Mouse (Mus musculus) stomach, embryonic 15.5 days (tissue): ENCODE data around the gene 6430531B16Rik. TPM values are rescaled to one million over a fixed set of nuclear protein-coding genes. Genes with fewer than 3 reads are reported as not detected.

ENCODE experiments used
- ATAC-seq: fragments of 200-750 bp; cut with Nextera tagmentation; 2 replicates; pipeline ENCODE4 v1.8.0; 2017; ENCODE audit warnings: low read depth, moderate number of reproducible peaks, moderate TSS enrichment; ENCODE audit not compliant: insufficient read depth, low FRiP score
- H3K27ac ChIP-seq: fragments of 300-500 bp; sonication (generic); 2 replicates; pipeline ENCODE4 v1.5.1; 2015; ENCODE audit warnings: mild to moderate bottlenecking, inconsistent platforms
- H3K27me3 ChIP-seq: fragments of 300-500 bp; sonication (generic); replicated peaks from 2 replicates; pipeline ENCODE4 v1.6.1; 2015; ENCODE audit warnings: inconsistent platforms
- H3K36me3 ChIP-seq: fragments of 300-500 bp; sonication (generic); 2 replicates; pipeline ENCODE4 v1.6.1; 2015; ENCODE audit warnings: inconsistent platforms
- H3K4me1 ChIP-seq: fragments of 300-500 bp; sonication (generic); 2 replicates; pipeline ENCODE4 v1.6.1; 2015; ENCODE audit warnings: inconsistent platforms
- H3K4me2 ChIP-seq: fragments of 300-500 bp; sonication (generic); 2 replicates; pipeline ENCODE4 v1.6.1; 2015; ENCODE audit warnings: mild to moderate bottlenecking, inconsistent platforms
- H3K4me3 ChIP-seq: fragments of 300-500 bp; sonication (generic); replicated peaks from 2 replicates; pipeline ENCODE4 v1.5.1; 2015; ENCODE audit warnings: inconsistent platforms
- H3K9ac ChIP-seq: fragments of 300-500 bp; sonication (generic); 2 replicates; pipeline ENCODE4 v1.6.1; 2015; ENCODE audit warnings: inconsistent platforms
- H3K9me3 ChIP-seq: fragments of 300-500 bp; sonication (generic); 2 replicates; pipeline ENCODE4 v1.6.1; 2016; ENCODE audit warnings: inconsistent platforms
- WGBS: fragments of 180-500 bp; shearing (Covaris S2); methylation state at CpG from one replicate; pipeline ENCODE4 v1.1.7; 2015; 5-methylcytosine and 5-hydroxymethylcytosine counted together
- polyA plus RNA-seq: library from polyadenylated mRNA; unstranded; fragments of >200 nt; fragmentation: Nextera tagmentation; extraction: Ambion mirVana; gene quantifications from 2 replicates; pipeline ENCODE4 v1.2.1, GENCODE M21; 2015

The 6430531B16Rik gene
- 0.21 and 0.45 TPM in 2 replicates for polyA plus RNA-seq

DNA sequence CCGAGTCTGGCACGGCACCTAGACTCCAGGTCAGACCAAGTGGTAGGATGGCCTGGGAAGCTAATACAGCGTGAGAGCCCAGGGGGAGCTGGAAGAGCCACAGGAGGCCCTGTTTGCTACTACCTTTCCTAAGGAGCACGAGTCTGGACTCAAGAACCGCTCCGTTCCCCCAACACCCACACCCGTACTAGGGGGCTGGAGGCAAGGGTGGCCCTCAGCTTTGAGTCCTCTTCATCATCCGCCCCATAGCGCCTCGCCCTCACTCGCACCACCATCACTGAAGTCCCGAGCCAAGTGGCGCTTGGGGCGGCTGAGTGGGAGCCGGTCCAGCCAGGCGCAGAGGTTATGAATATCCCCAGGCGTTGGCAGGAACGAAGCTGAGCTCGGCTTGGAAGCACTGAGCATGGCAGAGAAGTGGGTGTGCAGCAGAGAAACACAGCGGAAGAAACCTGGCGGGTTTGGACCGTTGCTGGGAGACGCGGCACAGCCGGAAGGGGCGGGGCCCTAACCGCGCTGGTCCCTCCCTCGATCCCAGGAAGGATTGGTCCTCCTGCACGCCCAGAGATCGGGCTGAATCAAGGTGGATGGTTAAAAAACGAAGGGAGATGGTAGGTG, at the start of gene 6430531B16Rik:
TSS of gene 6430531B16Rik (minus strand) at position 478 of the 615 bp plus-strand sequence.
- no peaks in the 10 kb centered on the region for H3K36me3 ChIP-seq
- H3K4me2 ChIP-seq: peak within 1 kb of the TSS; percentile 92
- H3K27me3 ChIP-seq: no peaks in the 10 kb centered on the region
- H3K4me3 ChIP-seq: peak within 1 kb of the TSS; percentile 59
- ATAC-seq: peak; percentile 88
- 5% methylated on average over 32 of the region's 32 CpGs for WGBS
- H3K4me1 ChIP-seq: peaks cover 12% of the 10 kb centered on the region
- no peaks in the 10 kb centered on the region for H3K9me3 ChIP-seq
- no peak within 1 kb of the TSS; the same call in 1 of the 2 replicates for H3K9ac ChIP-seq
- H3K27ac ChIP-seq: no peak within 1 kb of the TSS

DNA sequence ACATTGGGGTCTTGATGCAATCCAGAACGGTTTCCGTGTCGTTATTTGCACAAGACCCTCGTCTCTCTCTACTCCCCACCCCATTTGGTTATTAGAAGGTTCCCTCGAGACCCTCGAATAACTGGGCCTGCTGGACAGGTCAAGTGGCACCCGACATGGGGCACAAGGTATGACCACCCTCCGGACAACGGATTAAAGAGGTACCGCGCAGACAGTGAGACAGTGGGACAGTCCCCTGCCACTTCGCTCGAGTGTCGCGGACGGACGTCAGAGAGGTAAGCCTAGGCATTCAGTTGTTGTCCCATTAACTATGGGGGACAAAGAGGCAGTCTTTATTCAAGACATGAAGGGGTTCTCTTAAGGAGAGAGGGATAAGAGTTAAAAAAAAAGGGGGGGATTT, 32.8 kb upstream of the 6430531B16Rik start:
- Histone ChIP-seq H3K27ac (no peak overlapping the region), H3K4me1 (no peaks in the 10 kb centered on the region), H3K36me3 (0 out of 2 replicates have a peak, but pooled peaks cover 7% of the 10 kb centered on the region), H3K4me2 (no peak overlapping the region), H3K9me3 (no peaks in the 10 kb centered on the region), H3K9ac (no peak overlapping the region), H3K27me3 (no peaks in the 10 kb centered on the region), H3K4me3 (no peak overlapping the region)
- 94% methylated on average over 17 of the region's 17 CpGs for WGBS
- no peak for ATAC-seq

DNA sequence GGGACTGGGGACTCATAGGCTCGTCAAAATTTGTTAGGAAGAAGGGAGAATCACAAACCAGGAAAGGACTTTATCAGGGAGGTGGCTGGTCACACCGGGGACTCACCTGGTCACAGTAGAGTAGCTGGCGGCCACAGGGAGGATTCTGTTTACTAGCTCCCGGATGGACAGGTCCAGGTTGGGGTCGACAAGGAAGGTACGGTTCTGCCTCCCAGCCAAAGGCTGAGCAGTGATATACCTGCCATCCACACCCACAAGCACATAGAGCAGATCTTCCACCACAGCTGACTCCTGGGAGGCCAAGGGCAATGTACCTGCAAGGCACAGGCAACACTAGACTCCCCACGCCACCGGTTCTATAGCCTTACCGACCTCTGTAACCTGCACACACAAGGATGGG, 29.2 kb upstream of the 6430531B16Rik start:
- WGBS: 90% methylated on average over 9 of the region's 9 CpGs
- Histone ChIP-seq H3K4me2 (no peak overlapping the region), H3K4me3 (no peak overlapping the region), H3K36me3 (peaks cover 27% of the 10 kb centered on the region), H3K4me1 (no peaks in the 10 kb centered on the region), H3K9ac (no peak overlapping the region), H3K27ac (no peak overlapping the region), H3K9me3 (no peaks in the 10 kb centered on the region), H3K27me3 (no peaks in the 10 kb centered on the region)
- ATAC-seq: no peak

DNA sequence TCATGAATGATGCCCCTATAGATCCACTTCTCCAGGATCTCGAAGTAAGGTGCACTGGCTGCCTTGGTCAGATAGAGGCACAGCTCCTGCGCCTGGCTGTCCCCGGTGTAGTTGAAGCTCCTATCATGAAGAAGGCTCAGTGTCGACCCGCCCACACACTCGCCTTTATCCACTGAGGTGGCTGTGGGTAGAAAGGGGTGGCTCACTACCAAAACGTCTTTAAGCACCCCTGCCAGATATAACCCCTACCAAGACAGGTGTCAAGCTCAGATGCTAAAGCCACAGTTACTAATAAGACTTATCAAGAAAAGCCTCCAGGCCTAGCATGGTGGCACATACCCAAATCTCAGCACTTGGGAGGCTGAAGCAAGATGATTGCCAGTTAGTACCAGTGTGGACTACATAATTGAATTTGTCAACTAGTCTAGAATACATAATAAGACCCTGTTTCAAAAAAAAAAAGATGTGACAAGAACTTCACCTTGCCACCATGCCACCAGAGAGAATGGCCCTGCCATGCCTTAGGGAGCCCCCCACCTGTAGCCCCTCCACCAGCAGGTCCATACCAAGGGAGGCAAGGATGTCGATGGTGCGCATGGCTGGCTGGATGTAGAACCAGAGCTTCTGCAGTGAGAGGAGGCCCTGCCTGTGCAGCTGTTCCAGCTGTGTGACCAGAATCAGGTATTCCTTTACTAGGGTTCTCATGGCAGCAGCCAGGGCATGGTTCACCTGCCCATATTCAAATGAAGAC, 28.5 kb upstream of the 6430531B16Rik start:
- ATAC-seq: no peak
- H3K4me2 ChIP-seq: no peak overlapping the region
- no peaks in the 10 kb centered on the region for H3K4me1 ChIP-seq
- peaks cover 27% of the 10 kb centered on the region for H3K36me3 ChIP-seq
- no peak overlapping the region for H3K27ac ChIP-seq
- no peak overlapping the region for H3K4me3 ChIP-seq
- H3K27me3 ChIP-seq: no peaks in the 10 kb centered on the region
- H3K9me3 ChIP-seq: no peaks in the 10 kb centered on the region
- WGBS: 91% methylated on average over 9 of the region's 9 CpGs
- H3K9ac ChIP-seq: no peak overlapping the region

DNA sequence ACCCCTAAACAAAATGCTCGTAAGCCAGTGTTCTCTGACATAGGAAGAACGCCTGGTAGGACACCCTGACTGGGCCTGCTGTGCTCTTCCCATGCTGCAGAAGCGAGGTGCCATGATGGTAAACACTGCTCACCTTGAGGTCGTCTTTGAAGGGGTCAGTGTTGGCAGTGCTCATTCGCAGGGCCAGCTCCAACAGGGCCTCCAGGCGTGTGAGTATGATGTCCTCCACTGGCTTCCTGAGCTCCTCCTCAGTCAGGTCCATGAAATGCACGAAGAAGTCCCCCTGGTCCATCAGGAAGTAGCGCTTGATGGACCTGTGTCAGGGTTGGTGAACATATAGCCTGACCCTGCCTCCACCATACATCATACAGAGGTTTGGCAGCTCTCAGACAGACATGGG, 26.1 kb upstream of the 6430531B16Rik start:
- Histone ChIP-seq H3K27me3 (no peaks in the 10 kb centered on the region), H3K9me3 (no peaks in the 10 kb centered on the region), H3K4me2 (no peak overlapping the region), H3K27ac (no peak overlapping the region), H3K36me3 (peaks cover 41% of the 10 kb centered on the region), H3K9ac (no peak overlapping the region), H3K4me3 (no peak overlapping the region), H3K4me1 (no peaks in the 10 kb centered on the region)
- no peak for ATAC-seq
- WGBS: 89% methylated on average over 8 of the region's 8 CpGs

DNA sequence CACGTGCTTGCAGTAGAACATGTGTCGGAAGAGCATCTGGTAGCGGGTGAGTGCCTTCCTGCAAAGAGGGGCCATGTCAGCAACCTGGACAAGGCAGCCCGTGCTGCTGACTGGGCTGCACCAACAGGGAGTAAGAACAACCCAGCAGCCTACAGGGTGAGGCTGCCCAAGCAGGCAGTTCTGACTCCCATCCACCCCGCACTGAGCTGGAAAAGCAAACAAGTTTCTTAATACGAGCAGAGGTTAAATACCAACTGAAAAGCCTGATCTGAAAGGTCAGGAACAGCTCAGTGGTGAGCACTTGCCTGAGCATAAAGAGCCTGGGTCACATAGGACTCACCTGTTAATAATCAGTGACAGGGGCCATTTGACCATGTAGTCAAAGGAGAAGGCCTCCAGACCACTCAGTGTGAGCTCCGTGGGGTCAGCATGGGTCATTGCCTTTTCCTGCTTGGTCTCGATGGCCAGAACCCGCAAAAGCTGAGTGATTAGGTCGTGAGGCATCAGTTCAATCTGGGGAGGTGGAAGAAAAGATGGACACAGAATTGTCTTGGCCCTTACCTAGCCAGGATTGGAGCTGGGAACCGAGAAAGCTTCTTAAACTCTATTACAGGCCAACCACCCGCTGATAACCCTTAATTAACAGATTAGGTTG, 22.7 kb upstream of the 6430531B16Rik start:
- Histone ChIP-seq H3K27me3 (no peaks in the 10 kb centered on the region), H3K27ac (no peak overlapping the region), H3K9ac (no peak overlapping the region), H3K4me3 (no peak overlapping the region), H3K4me1 (no peaks in the 10 kb centered on the region), H3K36me3 (peaks cover 54% of the 10 kb centered on the region), H3K4me2 (no peak overlapping the region), H3K9me3 (no peaks in the 10 kb centered on the region)
- ATAC-seq: no peak
- WGBS: 79% methylated on average over 12 of the region's 12 CpGs

DNA sequence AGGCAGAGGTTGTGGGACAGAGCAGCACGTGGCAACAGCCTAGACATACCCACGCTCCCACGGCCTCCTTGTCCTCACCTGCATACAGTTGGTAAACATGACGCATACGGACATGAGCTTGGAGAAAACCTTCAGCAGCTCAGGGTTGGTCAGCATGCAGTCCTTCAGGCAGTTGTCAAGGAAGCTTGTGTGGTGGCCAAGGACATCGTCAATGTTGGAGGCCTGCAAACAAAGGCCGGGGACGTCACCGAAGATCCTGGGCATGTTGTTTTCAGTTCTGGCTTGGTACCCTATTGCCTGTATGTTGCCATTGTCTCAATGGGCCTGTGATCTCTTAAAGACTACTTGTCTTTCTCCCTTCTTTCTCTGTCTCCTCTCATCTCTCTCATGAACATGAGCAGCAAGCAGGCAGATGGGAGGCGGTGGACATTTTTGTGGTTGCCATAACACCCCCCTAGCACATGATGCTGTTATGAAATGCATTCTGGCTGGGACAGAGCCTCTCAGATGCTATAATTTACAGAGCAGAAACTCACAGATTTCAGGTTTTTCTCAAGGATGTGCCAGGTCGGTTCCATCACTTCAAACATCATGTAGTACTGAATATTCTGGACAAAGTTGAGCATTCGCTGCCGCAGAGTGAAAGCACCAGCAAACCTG, 20.3 kb upstream of the 6430531B16Rik start:
- Histone ChIP-seq H3K4me2 (no peak overlapping the region), H3K27ac (no peak overlapping the region), H3K9me3 (no peaks in the 10 kb centered on the region), H3K4me1 (no peaks in the 10 kb centered on the region), H3K4me3 (no peak overlapping the region), H3K27me3 (no peaks in the 10 kb centered on the region), H3K36me3 (peaks cover 36% of the 10 kb centered on the region), H3K9ac (no peak overlapping the region)
- WGBS: 90% methylated on average over 13 of the region's 13 CpGs
- no peak for ATAC-seq

DNA sequence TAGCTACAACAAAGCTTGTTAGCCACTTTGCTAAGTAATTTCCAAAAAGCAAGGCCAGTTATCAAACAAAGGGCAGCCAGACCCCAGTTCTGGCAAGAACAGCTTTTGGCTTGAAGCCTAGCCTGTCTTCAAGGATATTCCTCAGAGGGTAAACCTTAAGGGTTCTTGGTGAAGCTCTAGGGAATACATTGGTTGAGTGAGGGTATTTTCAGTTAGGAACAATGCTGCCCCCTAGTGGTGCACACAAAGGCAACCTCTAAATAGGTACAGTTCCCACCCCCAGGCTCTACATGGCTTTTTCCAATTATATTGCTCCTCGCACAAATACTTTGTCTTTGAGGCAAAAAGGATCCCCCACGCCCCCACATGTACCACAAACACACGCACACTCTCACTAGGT, 16.1 kb upstream of the 6430531B16Rik start:
- no peak for ATAC-seq
- Histone ChIP-seq H3K27ac (no peak overlapping the region), H3K4me2 (no peak overlapping the region), H3K27me3 (no peaks in the 10 kb centered on the region), H3K9ac (no peak overlapping the region), H3K4me1 (no peaks in the 10 kb centered on the region), H3K4me3 (no peak overlapping the region), H3K9me3 (no peaks in the 10 kb centered on the region), H3K36me3 (peaks cover 22% of the 10 kb centered on the region)
- WGBS: 40% methylated on average over 3 of the region's 3 CpGs

DNA sequence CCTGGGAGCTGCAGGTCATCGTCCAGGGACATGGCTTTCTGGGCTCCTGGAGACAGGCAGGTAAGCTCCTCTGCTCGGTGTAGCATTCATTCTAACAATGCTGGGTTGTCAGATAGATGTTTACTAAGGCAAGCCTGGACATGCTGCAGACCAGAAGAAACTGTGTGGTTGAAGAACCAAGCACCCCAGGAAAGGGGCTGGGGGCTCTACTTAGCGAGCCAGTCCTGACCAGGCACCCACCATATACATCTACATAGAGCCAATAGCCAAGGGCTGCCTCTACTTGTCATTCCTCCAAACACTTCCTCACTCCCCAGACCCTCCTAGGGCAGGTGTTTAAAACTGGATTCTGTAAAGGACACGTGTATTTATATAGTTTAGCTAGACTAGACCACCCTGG, 15.6 kb upstream of the 6430531B16Rik start:
- Histone ChIP-seq H3K9ac (no peak overlapping the region), H3K27ac (no peak overlapping the region), H3K9me3 (no peaks in the 10 kb centered on the region), H3K36me3 (peaks cover 21% of the 10 kb centered on the region), H3K4me2 (no peak overlapping the region), H3K4me1 (no peaks in the 10 kb centered on the region), H3K4me3 (no peak overlapping the region), H3K27me3 (no peaks in the 10 kb centered on the region)
- ATAC-seq: no peak
- 70% methylated on average over 4 of the region's 4 CpGs for WGBS

DNA sequence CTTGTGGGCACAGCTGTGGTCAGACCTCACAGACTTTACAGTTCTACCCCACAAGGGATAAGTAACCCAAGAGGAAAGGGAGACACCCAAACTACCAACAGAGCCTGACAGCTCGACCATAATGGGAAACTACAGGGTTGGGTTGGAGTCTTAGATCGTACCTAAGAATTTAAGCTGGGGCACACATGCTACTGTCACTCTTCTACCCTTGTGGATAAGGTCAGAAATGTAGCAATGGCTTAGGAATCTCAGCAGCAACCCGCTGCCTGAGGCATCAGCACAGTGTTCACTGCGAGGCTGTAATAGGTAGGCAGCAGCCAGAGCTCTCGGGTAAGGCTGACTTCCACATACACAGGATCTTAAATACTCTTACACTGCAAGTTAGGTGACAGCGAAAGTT, 15.0 kb upstream of the 6430531B16Rik start:
- Histone ChIP-seq H3K9me3 (no peaks in the 10 kb centered on the region), H3K9ac (no peak overlapping the region), H3K4me3 (no peak overlapping the region), H3K4me1 (no peaks in the 10 kb centered on the region), H3K4me2 (no peak overlapping the region), H3K27me3 (no peaks in the 10 kb centered on the region), H3K27ac (no peak overlapping the region), H3K36me3 (peaks cover 17% of the 10 kb centered on the region)
- WGBS: 90% methylated on average over 6 of the region's 6 CpGs
- no peak for ATAC-seq

DNA sequence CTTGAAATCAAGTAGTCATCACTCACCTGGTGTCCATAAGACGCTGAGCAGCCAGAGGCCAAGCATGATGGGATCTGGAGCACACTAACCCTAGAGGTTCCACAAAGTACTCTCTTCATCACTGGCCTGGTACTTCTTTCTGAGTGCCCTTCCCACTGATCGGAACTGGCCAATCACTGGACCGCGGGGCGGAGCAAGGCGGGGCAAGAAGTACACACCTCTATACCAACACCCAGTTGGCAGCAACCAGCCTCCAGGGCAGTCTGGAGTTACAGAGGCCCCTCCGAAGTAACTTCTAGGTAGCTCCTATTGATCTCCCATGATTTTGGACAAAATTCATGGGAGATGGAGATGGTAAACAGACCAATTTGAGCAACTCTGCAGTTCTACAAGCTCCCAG, 13.9 kb upstream of the 6430531B16Rik start, which contains the start of gene Adam8:
TSS of gene Adam8 (minus strand) at position 157 of the 400 bp plus-strand sequence.
- peaks cover 5% of the 10 kb centered on the region for H3K36me3 ChIP-seq
- no peak within 1 kb of the TSS for H3K9ac ChIP-seq
- H3K9me3 ChIP-seq: no peaks in the 10 kb centered on the region
- H3K4me3 ChIP-seq: no peak within 1 kb of the TSS
- no peak within 1 kb of the TSS for H3K27ac ChIP-seq
- no peak within 1 kb of the TSS for H3K4me2 ChIP-seq
- H3K27me3 ChIP-seq: no peaks in the 10 kb centered on the region
- WGBS: 21% methylated on average over 7 of the region's 7 CpGs
- H3K4me1 ChIP-seq: no peaks in the 10 kb centered on the region
- peak; percentile 77 for ATAC-seq
